Mouse (Mus musculus): ENCODE results near the gene Crygc.

DNA sequence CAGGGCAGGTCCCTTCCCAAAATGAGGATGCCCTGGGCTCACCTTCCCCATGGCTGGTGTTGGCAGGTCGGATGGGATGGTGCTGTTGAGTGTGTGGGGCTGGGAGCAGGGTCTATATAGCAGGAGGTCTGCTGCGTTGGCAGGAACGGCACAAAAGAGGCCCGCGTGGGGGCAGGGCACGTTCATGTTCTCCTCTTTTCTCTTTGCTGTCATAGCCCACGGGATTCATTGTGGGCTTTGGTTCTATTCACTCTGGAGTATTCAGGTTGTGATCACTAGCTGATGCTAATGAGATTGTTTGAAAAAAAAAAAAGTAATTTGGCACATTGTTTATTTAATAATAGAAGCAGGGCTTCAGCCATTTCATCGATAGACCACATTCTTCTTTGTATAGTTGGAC lies 10.1 kb downstream of the Crygc start, which contains the start of gene Crygd:
- no peak for TF ChIP-seq POLR2A (IDR thresholded peaks at IDR 0.05; ENCODE audit: extremely low read depth, insufficient read depth, low read length)
- TF ChIP-seq CTCF (IDR thresholded peaks at IDR 0.05; ENCODE audit: low read depth, low read length), result no peak

Measured in liver, adult 2 months (tissue).